Comparison of ENCODE assay signal across 17 mouse cellular contexts in genomic region chr13:25127806-25128205, GRCm38 (mm10).
"Had no signal": no experiment of that assay in that cellular context is flagged by ENCODE, and none has a peak within 500 bp of the region (broad histone marks: within the 10 kb centered on the region; RNA-seq: fewer than 3 reads in every experiment).

No protein-coding gene starts in this region.

- ATAC-seq: liver, postnatal 0 days; lung, postnatal 0 days; midbrain, embryonic 13.5 days; midbrain, embryonic 15.5 days had no signal

- H3K27ac ChIP-seq: lung, embryonic 15.5 days; macrophage; midbrain, embryonic 13.5 days; midbrain, embryonic 15.5 days; neural tube, embryonic 12.5 days; stomach, embryonic 15.5 days; stomach, postnatal 0 days had no signal

- DNase-seq: liver, postnatal 0 days; lung, adult 2 months; lung, postnatal 14 days; lung, postnatal 36 days; thymus, adult 18-20 months; thymus, postnatal 14 days; thymus, postnatal 36 days had no signal

- H3K9me3 ChIP-seq: lung, embryonic 15.5 days; megakaryocyte, embryonic 14.5 days; midbrain, embryonic 13.5 days; midbrain, embryonic 15.5 days; neural tube, embryonic 12.5 days; stomach, embryonic 15.5 days had no signal

- H3K9ac ChIP-seq: liver, postnatal 0 days; lung, embryonic 15.5 days; midbrain, embryonic 13.5 days; midbrain, embryonic 15.5 days; neural tube, embryonic 12.5 days; stomach, embryonic 15.5 days had no signal

- H3K36me3 ChIP-seq: lung, embryonic 15.5 days; midbrain, embryonic 13.5 days; midbrain, embryonic 15.5 days; neural tube, embryonic 12.5 days; stomach, embryonic 15.5 days had no signal

- H3K4me1 ChIP-seq: lung, embryonic 15.5 days; megakaryocyte, embryonic 14.5 days; neural tube, embryonic 12.5 days; stomach, embryonic 15.5 days had no signal

- H3K27me3 ChIP-seq: lung, embryonic 15.5 days; megakaryocyte, embryonic 14.5 days; midbrain, embryonic 13.5 days; midbrain, embryonic 15.5 days; neural tube, embryonic 12.5 days; stomach, embryonic 15.5 days had no signal

- H3K4me2 ChIP-seq: lung, embryonic 15.5 days; midbrain, embryonic 11.5 days; midbrain, embryonic 13.5 days; midbrain, embryonic 15.5 days; neural tube, embryonic 12.5 days; stomach, embryonic 15.5 days had no signal

- H3K4me3 ChIP-seq: lung, embryonic 15.5 days; megakaryocyte, embryonic 14.5 days; midbrain, embryonic 13.5 days; midbrain, embryonic 15.5 days; neural tube, embryonic 12.5 days; stomach, embryonic 15.5 days had no signal
